Mouse (Mus musculus): Measurements from ENCODE around the gene Rnf182.

Rnf182 gene

DNA sequence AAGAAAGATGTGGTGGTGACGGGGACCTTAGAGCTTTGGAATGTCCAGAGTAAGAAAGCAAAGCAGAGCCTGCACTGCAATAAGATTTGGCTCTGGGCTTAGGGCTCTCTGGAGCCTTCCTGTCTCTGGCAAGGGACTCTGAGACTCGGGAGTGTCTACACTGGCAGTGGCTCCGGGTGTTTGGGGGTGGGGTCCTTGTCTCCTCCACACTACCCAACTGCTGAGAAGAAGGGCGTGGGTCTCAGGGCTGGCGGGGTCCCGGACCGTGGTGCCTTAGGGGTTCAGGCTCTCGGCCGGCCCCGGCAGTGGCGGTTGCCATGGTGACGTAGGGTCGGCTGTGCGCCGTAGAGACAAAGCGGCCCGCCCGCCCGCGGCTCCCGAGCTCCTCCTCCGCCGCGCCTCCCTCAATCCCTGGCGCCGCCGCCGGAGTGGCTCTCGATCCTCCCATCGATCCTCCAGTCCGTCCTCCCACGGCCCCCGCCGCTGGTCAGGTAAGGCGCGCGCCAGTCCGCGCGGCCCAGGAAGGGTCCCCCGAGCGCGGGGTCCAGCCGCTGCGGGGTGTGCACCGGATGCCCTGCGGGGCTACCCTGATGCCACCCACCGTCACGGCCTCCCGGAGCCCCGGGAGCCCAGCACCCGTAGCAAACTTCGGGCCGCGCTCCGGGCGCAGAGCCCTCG is at the start of gene Rnf182:
Gene Rnf182, plus strand, starts transcription at position 134 of the 678 bp plus-strand sequence.
- peak; percentile 91 for DNase-seq

DNA sequence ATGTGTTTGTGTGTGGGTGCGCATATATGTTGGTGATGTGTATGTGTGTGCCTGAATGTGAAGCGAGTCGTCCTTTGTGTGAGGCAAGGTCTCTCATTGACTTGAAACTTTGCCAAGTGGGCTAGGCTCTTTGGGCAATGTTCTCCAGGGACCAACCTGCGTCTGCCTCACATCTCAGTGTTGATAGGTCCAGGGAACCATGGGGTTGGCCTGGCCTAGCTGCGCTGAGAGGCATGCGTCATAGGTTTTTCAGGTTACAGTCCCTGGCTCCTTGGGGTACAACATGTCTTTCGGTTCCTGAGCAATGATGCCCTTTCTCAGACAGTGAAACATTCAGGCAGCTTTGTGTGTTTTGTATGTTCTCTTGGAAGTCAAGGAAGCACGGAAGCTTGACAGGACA is 49.3 kb upstream of the Rnf182 start:
- DNase-seq: no peak

- DNase-seq: peak; percentile 50
These were observed 48.2 kb upstream of the Rnf182 start for GRCm38 (mm10) chr13:43567141-43567891.

GRCm38 (mm10) chr13:43573979-43574378 is 41.5 kb upstream of the Rnf182 start:
- no peak for DNase-seq

DNA sequence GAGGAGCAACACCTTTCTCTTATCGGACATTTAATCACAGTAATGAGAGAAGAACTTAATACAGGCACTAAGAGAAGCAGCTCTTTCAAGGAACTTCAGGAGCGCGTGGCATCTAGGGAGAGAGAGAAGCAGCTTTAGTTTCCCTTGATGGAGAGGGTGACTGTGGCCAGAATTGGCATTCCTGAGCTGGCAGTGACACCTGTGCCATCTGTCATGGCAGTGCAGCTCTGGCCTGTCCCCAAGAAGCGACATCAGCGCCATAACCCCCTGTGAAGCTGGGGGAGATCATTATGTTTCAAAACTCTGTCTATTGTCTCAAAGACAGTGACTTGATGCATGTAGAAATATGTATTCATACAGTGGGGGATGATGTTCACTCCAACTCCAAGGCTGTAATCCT is 40.1 kb upstream of the Rnf182 start:
- no peak for DNase-seq

DNA sequence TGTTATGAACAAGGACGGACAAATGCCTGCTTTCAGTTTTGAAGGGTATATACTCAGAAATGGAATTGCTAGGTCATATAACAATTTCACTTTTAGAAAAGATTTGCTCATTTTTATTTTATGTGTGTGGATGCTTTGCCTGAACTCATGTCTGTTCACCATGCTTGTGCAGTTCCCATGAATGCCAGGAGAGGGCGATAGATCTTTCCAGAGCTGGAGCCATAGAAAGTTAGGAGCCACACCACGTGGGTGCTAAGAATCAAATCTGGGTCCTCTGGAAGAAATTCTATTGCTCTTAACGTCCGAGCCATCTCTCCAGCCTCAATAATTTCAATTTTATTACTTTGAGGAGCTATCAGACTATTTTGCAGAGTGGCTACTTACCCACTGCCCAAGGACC is 38.3 kb upstream of the Rnf182 start:
- DNase-seq: peak; percentile 27

DNA sequence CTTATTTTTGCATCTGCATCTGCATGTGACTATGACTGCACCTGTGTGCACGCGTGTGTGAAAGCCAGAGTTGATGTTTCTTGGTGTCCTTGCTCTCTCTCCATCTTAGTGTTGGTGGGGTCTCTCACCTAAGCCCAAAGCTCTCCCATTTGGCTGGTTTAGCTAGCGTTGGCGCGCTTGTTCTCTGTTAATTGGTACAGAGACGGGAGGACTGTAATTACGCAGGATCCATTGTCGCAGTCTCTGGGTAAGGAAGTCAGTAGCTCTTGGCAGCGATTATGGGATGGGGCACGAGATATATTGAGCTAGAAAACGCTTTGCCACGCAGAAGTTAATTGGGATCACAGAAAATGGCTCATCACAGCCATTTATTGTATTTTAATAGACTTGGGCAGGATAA is 37.7 kb upstream of the Rnf182 start:
- no peak for DNase-seq

DNA sequence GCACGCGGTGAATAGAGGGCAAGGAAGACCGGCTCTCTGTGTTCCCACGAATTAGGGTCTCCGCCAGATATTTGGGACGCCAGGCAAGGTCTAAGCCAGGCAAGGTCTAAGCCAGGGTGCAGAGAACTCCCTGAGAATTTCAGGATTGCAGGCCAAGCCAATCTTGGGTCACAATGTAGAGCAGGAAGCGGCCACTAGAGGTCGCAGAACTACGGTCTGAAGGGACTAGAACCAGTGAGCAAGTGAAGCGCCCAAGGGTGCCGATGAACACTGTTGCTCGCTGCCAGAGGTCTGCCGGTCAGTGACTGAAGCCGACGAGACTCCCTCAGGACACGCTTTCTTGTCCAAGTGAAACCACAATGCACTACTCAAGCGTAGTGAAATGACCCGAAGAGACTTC is 35.8 kb upstream of the Rnf182 start:
- DNase-seq: peak; percentile 77

DNA sequence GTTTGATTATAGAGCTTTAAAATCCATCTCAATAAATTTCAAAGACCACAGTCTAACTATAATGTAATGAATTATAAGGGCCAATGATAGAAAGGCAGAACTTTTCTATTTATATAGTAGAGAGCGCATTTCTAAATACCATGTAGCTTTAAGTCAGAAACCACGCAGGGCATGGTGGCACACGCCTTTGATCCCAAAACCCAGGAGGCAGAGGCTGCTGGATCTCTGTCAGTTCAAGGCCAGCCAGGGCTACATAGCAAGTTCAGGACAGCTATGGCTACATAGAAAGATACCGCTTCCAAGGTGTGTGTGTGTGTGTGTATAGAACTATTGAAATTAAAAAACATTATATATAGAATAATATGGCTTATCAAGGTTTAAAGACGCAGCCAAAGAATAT is 34.8 kb upstream of the Rnf182 start:
- no peak for DNase-seq

DNA sequence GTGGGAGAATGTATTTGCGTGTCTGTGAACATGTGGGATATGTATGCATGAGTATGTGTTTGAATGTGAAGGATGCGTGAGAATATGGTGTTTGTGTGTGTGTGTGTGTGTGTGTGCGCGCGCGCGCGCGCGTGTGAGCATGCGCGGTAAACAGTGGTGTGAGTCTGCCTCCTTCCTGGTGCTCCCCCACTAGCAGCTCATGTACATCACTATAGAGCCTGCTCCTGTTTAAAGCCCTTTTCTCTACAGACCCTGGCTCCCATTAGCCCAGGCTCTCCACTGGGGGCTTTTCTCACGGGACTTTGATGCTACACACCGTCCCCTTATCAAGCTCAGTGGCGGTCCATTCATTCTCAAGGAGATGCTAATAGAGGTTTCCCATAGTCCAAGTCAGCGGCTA is 32.5 kb upstream of the Rnf182 start:
- DNase-seq: peak; percentile 29

- peak; percentile 36 for DNase-seq
These were observed 32.0 kb upstream of the Rnf182 start for GRCm38 (mm10) chr13:43583504-43583903.

- DNase-seq: no peak
These were observed 30.2 kb upstream of the Rnf182 start for GRCm38 (mm10) chr13:43585335-43585734.

DNA sequence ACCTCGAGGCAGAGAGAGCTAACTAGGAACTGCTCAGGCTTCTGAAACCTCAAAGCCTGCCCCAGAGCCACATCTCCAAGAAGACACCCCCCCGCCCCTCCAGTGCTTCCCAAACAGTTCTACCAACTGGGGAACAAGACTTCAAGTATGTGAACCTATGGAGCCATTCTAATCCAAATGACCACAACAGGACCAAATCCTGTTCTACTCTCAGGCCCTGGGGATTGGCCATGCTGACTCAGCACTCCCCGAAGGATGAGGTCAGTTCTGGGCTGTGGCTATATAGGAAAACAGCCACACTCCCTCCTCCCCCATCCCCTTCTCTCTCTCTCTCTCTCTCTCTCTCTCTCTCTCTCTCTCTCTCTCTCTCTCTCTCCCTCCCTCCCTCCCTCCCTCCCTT is 28.5 kb upstream of the Rnf182 start:
- no peak for DNase-seq

DNA sequence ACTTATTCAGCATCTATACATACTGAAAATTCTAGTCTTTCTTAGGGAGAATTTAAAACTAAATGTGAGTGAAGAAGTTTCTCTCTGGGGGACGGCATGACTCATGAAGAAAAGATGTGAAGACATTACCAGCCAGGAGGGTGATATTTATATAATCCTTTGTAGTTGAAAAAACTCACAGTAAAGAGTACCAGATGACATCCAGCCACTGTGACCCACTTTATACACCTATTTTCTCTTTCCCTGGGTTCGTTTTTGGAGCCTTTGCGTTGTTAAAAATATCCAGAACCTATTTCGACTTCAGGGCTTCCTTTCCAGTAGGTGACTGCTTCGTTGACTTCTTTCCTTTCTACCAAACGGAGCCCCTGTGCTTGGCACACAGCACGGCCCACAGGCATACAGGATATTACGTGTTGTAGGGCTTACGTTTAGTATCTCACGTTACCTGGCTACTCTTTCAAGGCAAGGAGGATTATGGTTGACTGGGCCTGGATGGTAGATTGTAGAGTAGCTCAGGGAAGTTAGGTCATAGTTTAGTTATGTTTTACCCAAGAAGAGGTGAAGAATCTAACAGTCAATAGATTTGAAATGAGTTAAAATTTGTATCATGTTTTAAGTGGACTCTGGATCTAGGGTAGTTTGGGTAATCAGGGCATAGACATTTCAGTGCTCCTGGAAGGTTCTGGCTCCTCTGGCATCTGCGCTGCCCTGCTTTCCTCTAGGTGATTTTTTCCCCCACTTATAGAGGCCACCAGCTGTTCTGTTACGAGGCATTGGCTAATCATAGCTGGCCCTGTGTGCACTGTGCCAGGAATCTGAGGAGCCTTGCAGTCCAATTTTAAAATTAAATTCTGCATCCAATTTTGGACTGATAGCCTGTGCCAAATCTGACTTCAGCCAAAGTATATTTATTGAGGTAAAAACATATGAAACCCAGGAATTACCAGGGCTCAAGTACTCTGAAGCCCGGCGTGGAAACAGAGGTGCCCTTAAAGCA is 27.4 kb upstream of the Rnf182 start:
- no peak for DNase-seq

GRCm38 (mm10) chr13:43591828-43592680 is 23.5 kb upstream of the Rnf182 start:
- peak; percentile 51 for DNase-seq

DNA sequence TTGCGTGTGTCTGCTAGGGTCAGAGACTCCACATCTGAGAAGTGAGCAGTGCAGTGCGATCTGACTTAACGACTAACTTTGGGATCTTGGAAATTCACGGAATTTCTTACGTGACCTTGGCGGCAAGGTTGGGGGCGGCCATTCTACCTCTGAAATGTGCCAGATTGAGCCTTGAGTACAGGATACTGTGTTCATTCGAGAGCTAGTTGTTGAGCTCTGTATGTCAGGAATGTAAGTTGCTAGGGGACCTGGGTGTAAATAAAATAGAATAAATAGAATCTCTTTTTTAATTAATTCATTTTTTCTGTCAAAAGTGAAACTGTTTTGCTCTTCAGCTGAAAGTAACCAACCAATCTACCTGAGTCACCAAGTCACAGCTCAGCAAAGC is 22.8 kb upstream of the Rnf182 start:
- DNase-seq: no peak

DNA sequence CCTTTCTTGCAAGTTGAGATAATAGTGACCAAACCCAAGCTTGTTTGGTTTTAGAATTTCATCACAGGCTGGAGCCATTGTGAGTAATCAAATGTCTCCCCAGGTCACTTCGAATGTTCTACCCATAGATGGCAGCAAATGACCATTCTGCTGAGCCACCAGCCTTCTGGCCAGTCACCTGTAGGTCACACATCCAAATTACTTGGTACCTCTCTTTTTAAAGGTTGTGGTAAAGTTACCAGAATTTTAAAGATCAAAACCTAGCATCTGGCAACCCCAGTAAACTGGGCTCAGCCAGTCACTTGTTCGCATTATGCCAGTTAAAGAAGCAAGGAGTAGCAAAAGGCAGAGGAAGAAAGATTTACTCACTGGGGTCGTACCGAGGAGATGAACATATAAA is 19.6 kb upstream of the Rnf182 start:
- peak; percentile 76 for DNase-seq

- no peak for DNase-seq
These were observed 14.5 kb upstream of the Rnf182 start for GRCm38 (mm10) chr13:43600967-43601366.

GRCm38 (mm10) chr13:43602440-43602839 is 13.1 kb upstream of the Rnf182 start:
- no peak for DNase-seq

DNA sequence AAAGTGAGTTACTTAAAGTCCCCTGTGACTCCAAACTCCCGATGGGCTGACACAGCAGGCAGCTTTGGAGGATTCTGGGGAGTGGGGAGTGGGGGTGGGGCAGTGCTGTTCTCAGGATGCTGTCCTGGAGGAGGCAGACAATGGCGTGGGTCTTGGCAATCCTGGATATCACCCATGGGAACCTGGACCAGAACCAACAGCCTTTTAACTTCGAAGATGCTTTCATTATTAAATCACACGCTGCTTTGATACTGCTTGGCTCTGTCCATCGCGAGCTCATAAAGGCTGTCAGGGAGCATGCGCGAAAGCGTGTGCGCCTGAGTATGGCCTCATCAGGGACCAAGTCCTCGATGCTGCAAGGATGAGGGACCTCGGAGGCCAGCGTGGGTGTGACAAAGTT is 12.5 kb upstream of the Rnf182 start:
- no peak for DNase-seq

- no peak for DNase-seq
These were observed 6.7 kb upstream of the Rnf182 start for GRCm38 (mm10) chr13:43608854-43609253.

DNA sequence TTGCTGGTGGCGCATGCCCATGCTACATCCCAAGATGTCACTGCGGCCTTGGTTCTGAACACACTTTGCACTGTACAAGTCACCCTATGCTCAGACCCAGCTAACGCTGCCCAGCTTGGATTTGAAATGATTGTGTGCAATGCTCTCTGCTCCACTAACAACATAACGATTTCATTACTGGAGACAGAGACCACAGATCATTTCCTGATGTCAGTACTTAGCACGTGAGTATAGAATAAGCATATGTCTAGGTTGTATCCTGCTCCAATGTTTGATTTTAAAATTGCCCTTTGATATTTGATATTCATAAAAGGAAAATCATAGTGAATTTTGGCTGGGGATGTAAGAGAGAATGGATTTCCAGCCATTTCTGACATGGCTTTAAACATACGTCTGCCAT is 3.5 kb upstream of the Rnf182 start:
- DNase-seq: no peak
